ENCODE assay signal across 13 mouse cellular contexts in the genomic region with DNA sequence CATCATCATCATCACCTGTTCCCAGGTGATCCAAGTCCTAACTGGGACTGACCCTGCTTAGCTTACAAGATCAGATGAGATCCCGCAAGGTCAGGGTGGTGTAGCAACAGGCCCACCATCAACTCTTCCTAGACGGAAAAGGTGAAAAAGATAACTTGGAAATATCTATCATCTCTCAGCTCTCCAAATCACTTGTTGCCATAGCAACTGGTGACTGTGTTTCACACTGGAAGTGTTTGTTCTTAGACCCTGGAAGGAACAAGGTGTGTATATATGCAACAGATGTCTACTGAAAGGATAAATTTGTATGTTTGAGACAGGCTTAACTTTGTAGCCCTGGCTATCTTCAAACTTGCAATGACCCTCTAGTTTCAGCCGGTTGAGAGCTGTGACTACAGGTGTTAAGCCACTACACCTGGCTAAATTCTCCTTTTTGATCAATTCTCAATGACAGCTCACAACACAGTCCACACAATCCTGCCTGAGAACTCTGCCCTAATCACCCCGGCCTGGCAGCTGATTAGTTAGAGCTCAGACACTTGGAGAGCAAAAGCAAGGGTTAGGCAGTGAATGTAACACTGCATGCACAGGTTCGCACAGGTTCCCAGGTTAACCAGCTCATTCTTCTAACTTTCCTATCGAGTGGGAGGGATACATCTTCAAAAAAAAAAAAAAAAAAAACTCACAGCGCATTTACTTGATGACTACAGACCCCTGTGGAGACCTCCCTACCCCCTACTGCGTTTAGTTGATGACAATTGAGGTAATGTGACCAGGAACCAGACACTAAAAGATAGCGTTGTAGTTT. TPM values are rescaled to one million over a fixed set of nuclear protein-coding genes. Genes with fewer than 3 reads are reported as not detected.
A peak's percentile ranks its signal among the peaks of the same experiment; 100 is the strongest.
DNase-seq lines count a peak whose midpoint lies in the region; ATAC-seq and TF ChIP-seq lines count a peak whose summit lies in the region.
"Had no signal": no experiment of that assay in that cellular context is flagged by ENCODE, and none has a peak within 500 bp of the region (broad histone marks: within the 10 kb centered on the region; RNA-seq: fewer than 3 reads in every experiment).

No protein-coding gene starts in this region.

- no peaks in the 10 kb centered on the region for H3K9me3 ChIP-seq in hindbrain, postnatal 0 days (ENCODE audit: low read length)
- no peaks in the 10 kb centered on the region for H3K9me3 ChIP-seq in hindbrain, embryonic 12.5 days (replicated peaks)
- H3K9me3 ChIP-seq in liver, embryonic 13.5 days (replicated peaks): no peaks in the 10 kb centered on the region
- H3K9me3 ChIP-seq in hindbrain, embryonic 13.5 days: no peaks in the 10 kb centered on the region
- H3K9me3 ChIP-seq: midbrain, embryonic 13.5 days had no signal

- no peak for TF ChIP-seq CTCF in hindbrain, postnatal 0 days (IDR thresholded peaks at IDR 0.05; ENCODE audit: low read depth)

- no peak overlapping the region for H3K9ac ChIP-seq in hindbrain, postnatal 0 days (replicated peaks; ENCODE audit: low read length)
- no peak overlapping the region for H3K9ac ChIP-seq in hindbrain, embryonic 12.5 days
- peak overlapping the region; percentile 44 for H3K9ac ChIP-seq in liver, embryonic 13.5 days
- H3K9ac ChIP-seq in hindbrain, embryonic 13.5 days: no peak overlapping the region
- H3K9ac ChIP-seq: lung, embryonic 14.5 days; midbrain, embryonic 13.5 days had no signal

- H3K4me3 ChIP-seq in hindbrain, postnatal 0 days (ENCODE audit: low read length): no peak overlapping the region
- H3K4me3 ChIP-seq in hindbrain, embryonic 12.5 days: no peak overlapping the region
- peak overlapping the region; percentile 66 for H3K4me3 ChIP-seq in liver, embryonic 13.5 days (replicated peaks)
- H3K4me3 ChIP-seq in hindbrain, embryonic 13.5 days: no peak overlapping the region
- H3K4me3 ChIP-seq: erythroblast, embryonic 14.5 days; left cerebral cortex, adult 2 months; midbrain, embryonic 13.5 days had no signal

- H3K4me1 ChIP-seq in hindbrain, postnatal 0 days (ENCODE audit: insufficient read depth, low read length): no peaks in the 10 kb centered on the region
- H3K4me1 ChIP-seq in hindbrain, embryonic 12.5 days: peaks cover 5% of the 10 kb centered on the region
- H3K4me1 ChIP-seq in liver, embryonic 13.5 days (replicated peaks): peaks cover 70% of the 10 kb centered on the region
- peaks cover 10% of the 10 kb centered on the region for H3K4me1 ChIP-seq in hindbrain, embryonic 13.5 days (replicated peaks)

- no peaks in the 10 kb centered on the region for H3K36me3 ChIP-seq in hindbrain, postnatal 0 days (ENCODE audit: insufficient read depth, low read length)
- H3K36me3 ChIP-seq in hindbrain, embryonic 12.5 days: no peaks in the 10 kb centered on the region
- H3K36me3 ChIP-seq in liver, embryonic 13.5 days: no peaks in the 10 kb centered on the region
- no peaks in the 10 kb centered on the region for H3K36me3 ChIP-seq in hindbrain, embryonic 13.5 days
- H3K36me3 ChIP-seq: midbrain, embryonic 13.5 days had no signal

- no peak for ATAC-seq in hindbrain, postnatal 0 days
- no peak for ATAC-seq in hindbrain, embryonic 12.5 days (ENCODE audit: low FRiP score)
- no peak for ATAC-seq in liver, embryonic 13.5 days (ENCODE audit: low read depth)
- no peak for ATAC-seq in hindbrain, embryonic 13.5 days (ENCODE audit: low FRiP score)
- ATAC-seq: midbrain, embryonic 13.5 days had no signal

- peak; percentile 48 for DNase-seq in hindbrain, postnatal 0 days (ENCODE audit: low spot score)
- DNase-seq in CD4-positive helper T cell, adult 2 months (ENCODE audit: low read depth, low spot score): peak; percentile 76
- peak; percentile 64 for DNase-seq in ZHBTc4 (ENCODE audit: low read depth, low spot score)
- no peak for DNase-seq in liver, embryonic 13.5 days
- no peak for DNase-seq in left cerebral cortex, adult 11 months (ENCODE audit: low spot score)
- no peak for DNase-seq in left cerebral cortex, adult 18-20 months (ENCODE audit: low spot score in 2 of 2)
- DNase-seq: cerebellum, adult 11-12 months had no signal

- 0 out of 2 replicates have a peak, but pooled peaks cover 2% of the 10 kb centered on the region for H3K27me3 ChIP-seq in hindbrain, postnatal 0 days (ENCODE audit: insufficient read depth, low read length)
- peaks cover 3% of the 10 kb centered on the region; the same call in 1 of the 2 replicates for H3K27me3 ChIP-seq in hindbrain, embryonic 12.5 days
- no peaks in the 10 kb centered on the region for H3K27me3 ChIP-seq in liver, embryonic 13.5 days
- peaks cover 9% of the 10 kb centered on the region; the same call in 1 of the 2 replicates for H3K27me3 ChIP-seq in hindbrain, embryonic 13.5 days
- H3K27me3 ChIP-seq: midbrain, embryonic 13.5 days had no signal

- H3K27ac ChIP-seq in hindbrain, postnatal 0 days: no peak overlapping the region
- no peak overlapping the region for H3K27ac ChIP-seq in hindbrain, embryonic 12.5 days
- H3K27ac ChIP-seq in liver, embryonic 13.5 days: 0 out of 2 replicates have a peak overlapping the region, but pooled peaks have one; percentile 47
- H3K27ac ChIP-seq in hindbrain, embryonic 13.5 days: no peak overlapping the region
- H3K27ac ChIP-seq: left cerebral cortex, adult 2 months; midbrain, embryonic 13.5 days had no signal

- 45% methylated on average over 9 of the region's 9 CpGs for WGBS in hindbrain, postnatal 0 days
- WGBS in hindbrain, embryonic 12.5 days: 40% methylated on average over 9 of the region's 9 CpGs
- WGBS in liver, embryonic 13.5 days (ENCODE audit: insufficient replicate concordance): 22% methylated on average over 9 of the region's 9 CpGs
- 38% methylated on average over 9 of the region's 9 CpGs for WGBS in hindbrain, embryonic 13.5 days

- no peak overlapping the region for H3K4me2 ChIP-seq in hindbrain, postnatal 0 days (ENCODE audit: low read depth, low read length)
- H3K4me2 ChIP-seq in hindbrain, embryonic 12.5 days (replicated peaks): no peak overlapping the region
- H3K4me2 ChIP-seq in liver, embryonic 13.5 days: peak overlapping the region; percentile 74
- H3K4me2 ChIP-seq in hindbrain, embryonic 13.5 days: no peak overlapping the region
- H3K4me2 ChIP-seq: lung, embryonic 14.5 days; midbrain, embryonic 13.5 days had no signal

RNA-seq across cellular contexts. Expression of a gene that starts 3.7 kb away (rescaled TPM):
- 0.61 and 0.63 TPM in 2 replicates for total RNA-seq in hindbrain, postnatal 0 days (2014; rRNA removed)
- 1.1 and 1.4 TPM in 2 replicates for polyA plus RNA-seq in hindbrain, postnatal 0 days (2015; fragmentation: Nextera tagmentation; extraction: Ambion mirVana)
- polyA plus RNA-seq in hindbrain, embryonic 12.5 days (2016; fragmentation: Nextera tagmentation; extraction: Ambion mirVana): 3.0 and 3.4 TPM in 2 replicates
- polyA plus RNA-seq in liver, embryonic 13.5 days (2015; fragmentation: Nextera tagmentation; extraction: Ambion mirVana): 19.7 and 25.7 TPM in 2 replicates
- total RNA-seq in left cerebral cortex, adult 18-20 months (2021): 1 to 10 TPM; 5.2 to 5.4 TPM
- polyA plus RNA-seq in hindbrain, embryonic 13.5 days (2015; fragmentation: Nextera tagmentation; extraction: Ambion mirVana): 2.0 and 2.4 TPM in 2 replicates

RNA-seq across cellular contexts. Expression of a gene that starts 22.1 kb away (rescaled TPM):
- total RNA-seq in hindbrain, postnatal 0 days (2014; rRNA removed): 1.8 and 4.7 TPM in 2 replicates
- polyA plus RNA-seq in hindbrain, postnatal 0 days (2015; fragmentation: Nextera tagmentation; extraction: Ambion mirVana): 2.4 and 3.1 TPM in 2 replicates
- polyA plus RNA-seq in hindbrain, embryonic 12.5 days (2016; fragmentation: Nextera tagmentation; extraction: Ambion mirVana): 1.6 and 1.9 TPM in 2 replicates
- 8.2 and 11.8 TPM in 2 replicates for polyA plus RNA-seq in liver, embryonic 13.5 days (2015; fragmentation: Nextera tagmentation; extraction: Ambion mirVana)
- 1 to 10 TPM; 2.7 TPM for total RNA-seq in left cerebral cortex, adult 18-20 months (2021)
- polyA plus RNA-seq in hindbrain, embryonic 13.5 days (2015; fragmentation: Nextera tagmentation; extraction: Ambion mirVana): 1.4 and 2.1 TPM in 2 replicates

RNA-seq across cellular contexts. Expression of a gene that starts 28.9 kb away (rescaled TPM):
- 2.7 and 5.8 TPM in 2 replicates for total RNA-seq in hindbrain, postnatal 0 days (2014; rRNA removed)
- 3.3 and 4.3 TPM in 2 replicates for polyA plus RNA-seq in hindbrain, postnatal 0 days (2015; fragmentation: Nextera tagmentation; extraction: Ambion mirVana)
- 5.0 and 5.6 TPM in 2 replicates for polyA plus RNA-seq in hindbrain, embryonic 12.5 days (2016; fragmentation: Nextera tagmentation; extraction: Ambion mirVana)
- 7.7 and 7.9 TPM in 2 replicates for polyA plus RNA-seq in liver, embryonic 13.5 days (2015; fragmentation: Nextera tagmentation; extraction: Ambion mirVana)
- total RNA-seq in left cerebral cortex, adult 18-20 months (2021): 1 to 10 TPM; 1.2 to 1.9 TPM
- polyA plus RNA-seq in hindbrain, embryonic 13.5 days (2015; fragmentation: Nextera tagmentation; extraction: Ambion mirVana): 4.0 and 4.1 TPM in 2 replicates

RNA-seq across cellular contexts. Expression of a gene that starts 50.5 kb away (rescaled TPM):
- 108 and 141 TPM in 2 replicates for total RNA-seq in hindbrain, postnatal 0 days (2014; rRNA removed)
- polyA plus RNA-seq in hindbrain, postnatal 0 days (2015; fragmentation: Nextera tagmentation; extraction: Ambion mirVana): 156 and 164 TPM in 2 replicates
- polyA plus RNA-seq in hindbrain, embryonic 12.5 days (2016; fragmentation: Nextera tagmentation; extraction: Ambion mirVana): 168 and 176 TPM in 2 replicates
- polyA plus RNA-seq in liver, embryonic 13.5 days (2015; fragmentation: Nextera tagmentation; extraction: Ambion mirVana): 141 and 173 TPM in 2 replicates
- total RNA-seq in left cerebral cortex, adult 18-20 months (2021): 100 to 1,000 TPM; 114 to 119 TPM
- 150 and 152 TPM in 2 replicates for polyA plus RNA-seq in hindbrain, embryonic 13.5 days (2015; fragmentation: Nextera tagmentation; extraction: Ambion mirVana)

Comparison
In these comparisons a context has a peak if more than half of its experiments do, and no peak if none do; other contexts are left out.
1. DNase-seq: peak in hindbrain, postnatal 0 days (single experiment), CD4-positive helper T cell, adult 2 months (single experiment) and ZHBTc4 (single experiment); none in liver, embryonic 13.5 days (single experiment), left cerebral cortex, adult 11 months (single experiment) and left cerebral cortex, adult 18-20 months (0 of 2).